28 mouse cellular contexts compared by ENCODE assay signal in genomic region chr12:41118358-41118757, GRCm38 (mm10).
"Had no signal": no experiment of that assay in that cellular context is flagged by ENCODE, and none has a peak within 500 bp of the region (broad histone marks: within the 10 kb centered on the region; RNA-seq: fewer than 3 reads in every experiment).

No protein-coding gene starts in this region.

- H3K9ac ChIP-seq: limb, embryonic 12.5 days; limb, embryonic 13.5 days; limb, embryonic 15.5 days; liver, embryonic 12.5 days; liver, embryonic 13.5 days; liver, embryonic 14.5 days; liver, embryonic 15.5 days; liver, postnatal 0 days; lung, embryonic 14.5 days; lung, embryonic 15.5 days; midbrain, embryonic 12.5 days; midbrain, embryonic 13.5 days; midbrain, embryonic 15.5 days; neural tube, embryonic 12.5 days had no signal

- H3K27ac ChIP-seq: limb, embryonic 10.5 days; limb, embryonic 12.5 days; limb, embryonic 13.5 days; limb, embryonic 15.5 days; liver, embryonic 12.5 days; liver, embryonic 13.5 days; liver, embryonic 14.5 days; lung, embryonic 15.5 days; macrophage; midbrain, embryonic 10.5 days; midbrain, embryonic 12.5 days; midbrain, embryonic 13.5 days; midbrain, embryonic 15.5 days; neural tube, embryonic 12.5 days had no signal

- H3K4me1 ChIP-seq: limb, embryonic 10.5 days; limb, embryonic 12.5 days; limb, embryonic 13.5 days; limb, embryonic 15.5 days; lung, embryonic 15.5 days; megakaryocyte, embryonic 14.5 days; midbrain, embryonic 10.5 days; midbrain, embryonic 12.5 days; midbrain, embryonic 13.5 days; midbrain, embryonic 15.5 days; neural tube, embryonic 12.5 days had no signal

- DNase-seq: left cerebral cortex, postnatal 4 days; liver; liver, embryonic 13.5 days; liver, postnatal 0 days; lung, adult 18-20 months; lung, adult 2 months; lung, embryonic 14.5 days; lung, postnatal 10 days; lung, postnatal 14 days; lung, postnatal 36 days; lung, postnatal 4 days; midbrain, embryonic 14.5 days had no signal

- H3K4me3 ChIP-seq: limb, embryonic 10.5 days; limb, embryonic 12.5 days; limb, embryonic 13.5 days; limb, embryonic 15.5 days; liver, embryonic 12.5 days; liver, embryonic 13.5 days; liver, embryonic 15.5 days; lung, embryonic 15.5 days; megakaryocyte, embryonic 14.5 days; midbrain, embryonic 10.5 days; midbrain, embryonic 12.5 days; midbrain, embryonic 13.5 days; midbrain, embryonic 15.5 days; myocyte; neural tube, embryonic 12.5 days had no signal

- H3K36me3 ChIP-seq: limb, embryonic 10.5 days; limb, embryonic 12.5 days; limb, embryonic 13.5 days; limb, embryonic 15.5 days; liver, embryonic 12.5 days; liver, embryonic 13.5 days; liver, embryonic 15.5 days; lung, embryonic 15.5 days; midbrain, embryonic 10.5 days; midbrain, embryonic 12.5 days; midbrain, embryonic 13.5 days; midbrain, embryonic 15.5 days; neural tube, embryonic 12.5 days had no signal

- H3K9me3 ChIP-seq: limb, embryonic 10.5 days; limb, embryonic 12.5 days; limb, embryonic 13.5 days; limb, embryonic 15.5 days; liver, embryonic 12.5 days; liver, embryonic 13.5 days; liver, embryonic 15.5 days; lung, embryonic 15.5 days; megakaryocyte, embryonic 14.5 days; midbrain, embryonic 10.5 days; midbrain, embryonic 12.5 days; midbrain, embryonic 13.5 days; midbrain, embryonic 15.5 days; neural tube, embryonic 12.5 days had no signal

- H3K27me3 ChIP-seq: limb, embryonic 12.5 days; limb, embryonic 13.5 days; limb, embryonic 15.5 days; liver, embryonic 12.5 days; liver, embryonic 13.5 days; liver, embryonic 15.5 days; lung, embryonic 15.5 days; megakaryocyte, embryonic 14.5 days; midbrain, embryonic 12.5 days; midbrain, embryonic 13.5 days; midbrain, embryonic 15.5 days; neural tube, embryonic 12.5 days had no signal
